Mouse (Mus musculus): ENCODE results near the gene Fgf3.

The Fgf3 gene

GRCm38 (mm10) chr7:144837891-144838488 is at the start of gene Fgf3:
Gene Fgf3 (plus strand): TSS chr7:144838083.
- peak; percentile 69 for DNase-seq

GRCm38 (mm10) chr7:144788631-144789030 is 49.3 kb upstream of the Fgf3 start:
- DNase-seq: no peak

- DNase-seq: peak; percentile 43
These were observed 48.0 kb upstream of the Fgf3 start for GRCm38 (mm10) chr7:144789601-144790556.

- DNase-seq: no peak
These were observed 46.5 kb upstream of the Fgf3 start for GRCm38 (mm10) chr7:144791426-144791825.

- peak; percentile 26 for DNase-seq
These were observed 44.6 kb upstream of the Fgf3 start for GRCm38 (mm10) chr7:144793296-144793695.

- DNase-seq: no peak
These were observed 41.9 kb upstream of the Fgf3 start for GRCm38 (mm10) chr7:144795976-144796474.

- peak; percentile 76 for DNase-seq
These were observed 40.7 kb upstream of the Fgf3 start for GRCm38 (mm10) chr7:144796986-144797735.

- DNase-seq: peak; percentile 89
These were observed 39.4 kb upstream of the Fgf3 start for GRCm38 (mm10) chr7:144798471-144798870.

- DNase-seq: no peak
These were observed 30.8 kb upstream of the Fgf3 start for GRCm38 (mm10) chr7:144807036-144807435.

- no peak for DNase-seq
These were observed 29.8 kb upstream of the Fgf3 start for GRCm38 (mm10) chr7:144807976-144808577.

- peak; percentile 64 for DNase-seq
These were observed 26.4 kb upstream of the Fgf3 start for GRCm38 (mm10) chr7:144811521-144811920.

GRCm38 (mm10) chr7:144821901-144822300 is 16.0 kb upstream of the Fgf3 start:
- no peak for DNase-seq

- DNase-seq: no peak
These were observed 13.9 kb upstream of the Fgf3 start for GRCm38 (mm10) chr7:144823988-144824387.

- no peak for DNase-seq
These were observed 9.5 kb upstream of the Fgf3 start for GRCm38 (mm10) chr7:144828369-144828768.

GRCm38 (mm10) chr7:144838522-144839503 is 930 bp downstream of the Fgf3 start:
- DNase-seq: peak; percentile 78

- peak; percentile 61 for DNase-seq
These were observed 8.3 kb downstream of the Fgf3 start for GRCm38 (mm10) chr7:144846158-144846557.

- DNase-seq: no peak
These were observed 9.2 kb downstream of the Fgf3 start, which contains the start of gene Fgf4 for GRCm38 (mm10) chr7:144847067-144847466. Gene Fgf4 (plus strand): TSS chr7:144847367.

- DNase-seq: no peak
These were observed 13.4 kb downstream of the Fgf3 start for GRCm38 (mm10) chr7:144851321-144851720.

- DNase-seq: no peak
These were observed 17.1 kb downstream of the Fgf3 start for GRCm38 (mm10) chr7:144854966-144855365.

GRCm38 (mm10) chr7:144857158-144857557 is 19.3 kb downstream of the Fgf3 start:
- DNase-seq: no peak

GRCm38 (mm10) chr7:144857826-144858342 is 20.0 kb downstream of the Fgf3 start:
- DNase-seq: no peak
